Mouse (Mus musculus) cortical plate, adult 2 months (tissue): ENCODE results near the gene Cd59a.

Experiments
- CTCF ChIP-seq: fragments of 200-500 bp; IDR thresholded peaks from 2 replicates; pipeline ENCODE4 v1.5.1; 2011; ENCODE audit warnings: mild to moderate bottlenecking, control low read depth, low read length; ENCODE audit not compliant: insufficient read depth; ENCODE audit errors: extremely low read depth
- POLR2A ChIP-seq: fragments of 200-500 bp; IDR thresholded peaks from 2 replicates; pipeline ENCODE4 v1.6.1; 2011; ENCODE audit warnings: mild to moderate bottlenecking, low read length, control low read depth; ENCODE audit not compliant: insufficient read depth; ENCODE audit errors: extremely low read depth

DNA sequence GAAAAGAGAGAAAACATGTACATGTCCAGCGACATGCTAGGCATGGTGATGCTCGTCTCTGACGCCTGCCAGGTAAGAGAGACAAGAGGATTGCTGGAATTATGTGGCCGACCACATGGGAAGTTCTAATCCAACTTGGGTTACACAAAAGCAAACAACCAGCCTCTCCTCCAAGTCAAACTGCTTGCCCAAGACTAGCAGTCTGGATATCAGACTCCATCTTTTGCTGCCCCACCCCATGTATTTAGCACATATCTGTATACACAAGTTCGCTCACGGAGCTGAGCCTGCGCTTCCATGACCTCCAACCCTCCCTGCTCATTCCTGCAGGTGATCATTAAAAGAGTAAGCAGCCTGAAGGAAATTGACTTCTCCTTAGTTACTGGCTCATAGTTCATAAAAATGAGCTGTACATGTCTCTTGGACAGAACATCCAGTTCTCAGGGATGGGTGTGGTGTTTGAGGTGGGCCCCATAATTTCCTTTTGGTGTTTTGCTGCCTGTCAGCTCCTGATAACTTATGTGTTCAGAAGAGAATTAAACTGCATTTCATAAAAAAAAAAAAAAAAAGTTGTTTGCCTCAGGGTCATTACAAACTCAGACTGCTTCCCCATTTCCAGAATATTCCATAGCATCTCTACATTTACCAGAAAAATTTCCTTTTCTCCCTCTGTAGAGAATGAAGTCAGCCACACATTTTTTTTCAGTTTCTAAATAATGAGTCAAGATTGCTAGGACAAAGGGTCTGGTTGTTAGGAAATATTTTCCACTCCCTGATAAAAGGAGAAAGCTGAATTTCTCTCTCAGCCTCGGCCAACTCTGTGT, 26.3 kb downstream of the Cd59a start:
- no peak for TF ChIP-seq POLR2A
- no peak for TF ChIP-seq CTCF
